Mouse (Mus musculus): Measurements from ENCODE around the gene Galnt17.

The Galnt17 gene

GRCm38 (mm10) chr5:131177168-131177567 is 131.1 kb downstream of the Galnt17 start:
- ChIA-PET CTCF (interaction anchor here in 3 of 4 experiments (0.6 to 1.6 kb wide), 4 partner anchors 26 to 213 kb away, joined by 3 to 7 read pairs (median 4); no protein-coding TSS in a partner anchor), POLR2A (interaction anchor here in 3 of 4 experiments (0.6 to 1.1 kb wide), 8 partner anchors 10 to 1414 kb away, joined by 3 to 8 read pairs (median 4); no protein-coding TSS in a partner anchor)

GRCm38 (mm10) chr5:131169186-131169585 is 139.1 kb downstream of the Galnt17 start:
- ChIA-PET POLR2A (no interaction called here), CTCF (no interaction called here)

- ChIA-PET POLR2A (interaction anchor here in 1 of 4 experiments (0.8 kb wide), 1 partner anchor 10 kb away, joined by 4 read pairs; no protein-coding TSS in a partner anchor), CTCF (interaction anchor here in 1 of 4 experiments (1.2 kb wide), 1 partner anchor 248 kb away, joined by 3 read pairs; no protein-coding TSS in a partner anchor)
These were observed 140.9 kb downstream of the Galnt17 start for GRCm38 (mm10) chr5:131167366-131167765.

- ChIA-PET POLR2A (no interaction called here), CTCF (interaction anchor here in 2 of 4 experiments (0.7 to 1.7 kb wide), 2 partner anchors 264 to 707 kb away, joined by 3 to 4 read pairs; no protein-coding TSS in a partner anchor)
These were observed 142.6 kb downstream of the Galnt17 start for GRCm38 (mm10) chr5:131165681-131166080.

GRCm38 (mm10) chr5:131157866-131158265 is 150.4 kb downstream of the Galnt17 start:
- POLR2A ChIA-PET, result no interaction called here
- CTCF ChIA-PET, result interaction anchor here in 1 of 4 experiments (2.2 kb wide), 1 partner anchor 123 kb away, joined by 5 read pairs; no protein-coding TSS in a partner anchor

- CTCF ChIA-PET, result interaction anchor here (0.6 to 2.3 kb wide), 13 partner anchors 8 to 276 kb away, joined by 3 to 12 read pairs (median 4); no protein-coding TSS in a partner anchor
- POLR2A ChIA-PET, result interaction anchor here in 2 of 4 experiments (0.7 to 0.8 kb wide), 2 partner anchors 55 to 270 kb away, joined by 3 read pairs; no protein-coding TSS in a partner anchor
These were observed 152.0 kb downstream of the Galnt17 start for GRCm38 (mm10) chr5:131156323-131156722.

GRCm38 (mm10) chr5:131142606-131143005 is 165.7 kb downstream of the Galnt17 start:
- POLR2A ChIA-PET, result interaction anchor here in 1 of 4 experiments (0.7 kb wide), 1 partner anchor 21 kb away, joined by 3 read pairs; no protein-coding TSS in a partner anchor

GRCm38 (mm10) chr5:131134809-131135208 is 173.5 kb downstream of the Galnt17 start:
- POLR2A ChIA-PET, result no interaction called here
- CTCF ChIA-PET, result no interaction called here

More at GRCm38 (mm10) chr5:131142606-131143005, 165.7 kb downstream of the Galnt17 start:
- CTCF ChIA-PET, result no interaction called here

GRCm38 (mm10) chr5:131120296-131120840 is 187.9 kb downstream of the Galnt17 start:
- POLR2A ChIA-PET, result interaction anchor here in 1 of 4 experiments (0.6 kb wide), 1 partner anchor 339 kb away, joined by 3 read pairs; no protein-coding TSS in a partner anchor
- CTCF ChIA-PET, result no interaction called here

GRCm38 (mm10) chr5:131119896-131120295 is 188.4 kb downstream of the Galnt17 start:
- CTCF ChIA-PET, result no interaction called here
- POLR2A ChIA-PET, result interaction anchor here in 1 of 4 experiments (0.6 kb wide), 2 partner anchors 56 to 340 kb away, joined by 3 to 11 read pairs; no protein-coding TSS in a partner anchor

- ChIA-PET POLR2A (no interaction called here), CTCF (interaction anchor here in 2 of 4 experiments (0.6 kb wide), 2 partner anchors 209 to 1094 kb away, joined by 3 to 6 read pairs; no protein-coding TSS in a partner anchor)
These were observed 190.8 kb downstream of the Galnt17 start for GRCm38 (mm10) chr5:131117391-131118040.

- ChIA-PET CTCF (interaction anchor here in 1 of 4 experiments (0.7 kb wide), 1 partner anchor 37 kb away, joined by 3 read pairs; no protein-coding TSS in a partner anchor), POLR2A (interaction anchor here in 1 of 4 experiments (0.6 kb wide), 1 partner anchor 17 kb away, joined by 6 read pairs; no protein-coding TSS in a partner anchor)
These were observed 194.3 kb downstream of the Galnt17 start for GRCm38 (mm10) chr5:131113850-131114470.

- POLR2A ChIA-PET, result no interaction called here
These were observed 201.1 kb downstream of the Galnt17 start for GRCm38 (mm10) chr5:131107188-131107587.

GRCm38 (mm10) chr5:131096824-131097223 is 211.5 kb downstream of the Galnt17 start:
- CTCF ChIA-PET, result interaction anchor here in 1 of 4 experiments (0.5 kb wide), 1 partner anchor 366 kb away, joined by 4 read pairs; no protein-coding TSS in a partner anchor

More at GRCm38 (mm10) chr5:131107188-131107587, 201.1 kb downstream of the Galnt17 start:
- CTCF ChIA-PET, result interaction anchor here in 2 of 4 experiments (0.7 kb wide), 2 partner anchors 29 to 741 kb away, joined by 3 to 9 read pairs; no protein-coding TSS in a partner anchor

GRCm38 (mm10) chr5:131095635-131096034 is 212.7 kb downstream of the Galnt17 start:
- ChIA-PET POLR2A (interaction anchor here in 3 of 4 experiments (0.6 to 1.8 kb wide), 5 partner anchors 77 to 839 kb away, joined by 3 to 8 read pairs (median 3); no protein-coding TSS in a partner anchor), CTCF (interaction anchor here in 2 of 4 experiments (0.6 to 2.2 kb wide), 4 partner anchors 19 to 334 kb away, joined by 3 to 11 read pairs (median 4); no protein-coding TSS in a partner anchor)

More at GRCm38 (mm10) chr5:131096824-131097223, 211.5 kb downstream of the Galnt17 start:
- POLR2A ChIA-PET, result no interaction called here

GRCm38 (mm10) chr5:131094771-131095170 is 213.5 kb downstream of the Galnt17 start:
- ChIA-PET POLR2A (interaction anchor here (0.6 to 1.8 kb wide), 11 partner anchors 11 to 1104 kb away, joined by 3 to 8 read pairs (median 3); no protein-coding TSS in a partner anchor), CTCF (interaction anchor here (0.6 to 2.2 kb wide), 9 partner anchors 17 to 366 kb away, joined by 3 to 11 read pairs (median 4); no protein-coding TSS in a partner anchor)

- ChIA-PET POLR2A (interaction anchor here in 3 of 4 experiments (0.7 to 1.8 kb wide), 4 partner anchors 16 to 898 kb away, joined by 3 to 8 read pairs (median 4); no protein-coding TSS in a partner anchor), CTCF (interaction anchor here in 3 of 4 experiments (0.6 to 2.2 kb wide), 8 partner anchors 16 to 367 kb away, joined by 3 to 11 read pairs (median 4); no protein-coding TSS in a partner anchor)
These were observed 214.2 kb downstream of the Galnt17 start for GRCm38 (mm10) chr5:131094138-131094537.

GRCm38 (mm10) chr5:131089876-131090275 is 218.4 kb downstream of the Galnt17 start:
- ChIA-PET CTCF (interaction anchor here in 1 of 4 experiments (1.1 kb wide), 1 partner anchor 338 kb away, joined by 3 read pairs; no protein-coding TSS in a partner anchor), POLR2A (interaction anchor here in 1 of 4 experiments (0.6 kb wide), 1 partner anchor 125 kb away, joined by 4 read pairs; no protein-coding TSS in a partner anchor)

Measured in embryonic stem cell, embryonic (primary cell).